Mouse (Mus musculus): ENCODE data around the gene Map4k4. TPM values are rescaled to one million over a fixed set of nuclear protein-coding genes. Genes with fewer than 3 reads are reported as not detected.

The Map4k4 gene
- total RNA-seq, 2 experiments from 2014 or later: 24.6 to 64.7 TPM

DNA sequence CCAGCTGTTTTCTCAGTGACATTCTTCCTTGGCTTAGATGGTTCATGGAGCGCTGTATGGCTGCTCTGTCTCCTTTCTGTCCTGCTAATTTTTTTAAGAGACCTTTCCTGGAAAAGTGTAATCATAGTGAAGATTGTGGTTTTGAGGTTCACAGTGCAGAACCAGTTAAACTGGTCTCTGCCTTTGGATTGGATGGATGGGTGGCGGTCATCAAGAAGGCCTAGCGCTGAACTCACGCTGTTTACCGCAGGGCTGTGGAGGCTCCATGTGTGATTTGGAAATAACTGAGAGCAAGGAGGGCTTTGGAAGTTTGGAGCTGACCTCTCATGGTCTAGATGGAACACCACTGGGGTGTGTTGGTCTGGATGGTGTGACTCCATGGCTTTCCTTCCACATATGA, 56.0 kb downstream of the Map4k4 start:
- no peak for ATAC-seq (replicated peaks; ENCODE audit: poor library complexity, severe bottlenecking)

DNA sequence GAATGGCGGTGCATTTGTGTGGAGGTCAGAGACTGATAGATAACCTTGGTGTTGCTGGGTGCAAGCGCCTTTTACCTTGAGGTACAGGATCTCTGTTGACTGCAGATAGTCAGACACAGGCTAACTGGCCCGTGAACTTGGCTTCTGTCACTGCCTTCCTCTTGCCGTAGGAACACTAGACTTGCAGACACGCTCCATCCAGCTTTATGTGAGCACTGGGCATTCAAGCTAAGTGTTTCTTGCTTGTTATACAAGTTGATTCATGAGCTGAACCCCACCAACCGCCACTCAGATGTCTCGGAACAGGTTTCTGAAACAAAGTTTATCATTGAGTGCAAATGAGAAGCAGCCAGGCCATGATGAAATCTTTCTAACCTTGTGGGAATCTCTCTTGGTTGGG, 57.3 kb downstream of the Map4k4 start:
- no peak for ATAC-seq (replicated peaks; ENCODE audit: poor library complexity, severe bottlenecking)

DNA sequence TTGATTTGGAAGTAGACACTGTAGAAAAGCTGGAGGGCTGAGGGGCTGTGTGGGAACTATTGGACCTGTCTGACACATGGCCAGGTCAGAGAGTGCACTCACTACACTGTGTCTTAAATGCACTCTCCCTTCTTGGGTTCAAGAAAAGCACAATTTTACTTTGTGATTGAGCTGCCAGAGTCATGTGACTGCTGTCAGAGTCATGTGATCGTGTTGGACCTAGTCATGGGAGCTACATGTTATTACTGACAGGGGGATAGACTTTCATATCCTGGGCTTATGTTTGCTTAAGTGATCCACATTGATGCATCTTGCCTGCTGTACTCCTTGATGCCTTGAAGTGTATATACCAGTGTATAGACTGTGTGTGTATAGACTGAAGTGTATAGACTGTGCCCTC, 59.9 kb downstream of the Map4k4 start:
- no peak for ATAC-seq (replicated peaks; ENCODE audit: poor library complexity, severe bottlenecking)

DNA sequence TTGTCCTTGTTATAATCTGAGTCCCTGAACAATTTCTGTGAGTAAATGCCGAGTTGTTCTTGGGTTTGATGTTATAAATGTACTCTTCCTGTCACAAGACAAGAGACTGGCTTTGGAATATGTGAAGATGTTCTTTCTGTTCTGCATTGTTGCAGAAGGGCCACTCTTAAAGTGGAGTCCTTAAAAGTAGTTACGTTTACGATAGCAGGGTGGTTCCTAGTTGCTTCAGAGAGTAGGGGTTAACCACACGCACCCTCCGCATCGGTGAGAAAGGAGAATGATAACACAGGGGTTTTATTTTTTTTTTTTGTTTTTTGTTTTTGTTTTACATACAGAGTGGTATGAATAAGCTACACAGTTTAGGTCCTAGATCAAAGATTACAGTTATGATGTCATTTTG, 60.4 kb downstream of the Map4k4 start:
- ATAC-seq (replicated peaks; ENCODE audit: poor library complexity, severe bottlenecking): peak; percentile 54

DNA sequence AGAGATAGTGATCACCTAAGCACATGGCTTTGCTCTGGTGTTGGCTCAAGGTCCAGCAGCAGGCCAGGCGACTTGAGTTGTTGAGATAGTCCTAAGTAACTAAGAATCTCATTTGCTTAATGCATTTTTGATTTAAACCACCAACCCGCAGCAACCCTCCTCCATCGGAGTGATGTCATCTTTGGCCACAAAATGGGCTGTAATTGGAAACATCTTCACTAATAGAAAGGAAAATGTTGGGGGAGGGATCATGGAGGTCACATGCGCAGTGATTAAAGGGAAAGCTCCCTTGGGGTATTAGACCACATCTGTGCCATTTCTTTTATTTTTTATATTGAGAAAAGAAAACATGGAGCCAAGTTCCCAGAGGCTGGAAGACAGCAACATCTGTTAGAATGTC, 61.6 kb downstream of the Map4k4 start:
- no peak for ATAC-seq (replicated peaks; ENCODE audit: poor library complexity, severe bottlenecking)

DNA sequence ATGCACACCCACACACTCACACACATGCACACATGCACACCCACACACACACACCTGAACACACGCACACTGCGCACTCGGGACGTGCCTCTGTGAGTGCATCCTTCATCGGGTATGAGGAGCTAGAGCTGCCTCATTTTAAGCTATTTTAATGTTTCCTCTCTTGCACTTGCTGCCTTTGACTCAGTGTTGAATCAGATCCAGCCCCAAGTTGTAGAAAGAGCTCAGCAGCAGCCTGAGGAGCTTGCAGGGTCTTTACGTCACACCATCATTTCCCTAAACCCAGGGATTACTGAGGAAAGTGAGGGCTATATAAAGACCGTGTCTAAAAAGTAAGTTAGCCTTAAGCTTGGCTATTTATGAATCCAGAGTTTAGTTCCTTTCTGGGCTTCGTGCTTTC, 62.1 kb downstream of the Map4k4 start:
- no peak for ATAC-seq (replicated peaks; ENCODE audit: poor library complexity, severe bottlenecking)

DNA sequence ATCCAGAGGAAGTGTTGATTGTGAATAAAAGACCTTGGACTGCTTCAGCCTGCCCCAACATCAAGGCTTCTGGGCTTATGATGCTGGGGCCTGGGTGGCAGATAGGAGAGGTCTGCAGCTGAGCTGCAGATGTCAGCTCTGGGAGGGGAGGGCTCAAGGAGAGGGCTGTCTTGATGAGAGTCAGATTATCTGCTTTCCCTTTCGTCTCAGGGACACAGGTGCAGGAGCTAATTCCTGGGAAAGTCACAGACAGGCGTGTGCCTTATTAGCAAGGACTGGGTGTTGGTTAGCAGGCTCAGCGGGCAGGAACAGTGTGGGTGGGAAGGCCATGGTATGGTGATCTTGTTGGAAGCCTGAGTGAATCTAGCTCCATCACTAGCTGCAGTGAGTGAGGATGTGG, 63.1 kb downstream of the Map4k4 start:
- no peak for ATAC-seq (replicated peaks; ENCODE audit: poor library complexity, severe bottlenecking)

DNA sequence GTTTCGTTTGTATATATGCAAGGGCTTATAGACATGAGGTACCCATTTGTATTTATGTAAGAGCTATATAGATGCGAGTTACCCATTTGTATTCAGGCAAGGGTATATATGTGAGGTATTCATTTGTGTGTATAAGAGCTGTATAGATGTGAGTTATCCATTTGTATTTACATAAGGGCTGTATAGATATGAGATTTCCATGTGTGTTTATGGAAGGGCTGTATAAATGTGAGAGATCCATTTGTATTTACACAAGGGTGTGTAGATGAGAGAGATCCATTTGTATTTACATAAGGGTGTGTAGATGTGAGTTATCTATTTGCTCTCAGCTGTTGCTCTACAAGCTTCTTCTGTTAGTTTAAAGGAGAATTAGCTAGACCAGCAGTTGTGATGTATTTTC, 63.7 kb downstream of the Map4k4 start:
- ATAC-seq (replicated peaks; ENCODE audit: poor library complexity, severe bottlenecking): no peak

DNA sequence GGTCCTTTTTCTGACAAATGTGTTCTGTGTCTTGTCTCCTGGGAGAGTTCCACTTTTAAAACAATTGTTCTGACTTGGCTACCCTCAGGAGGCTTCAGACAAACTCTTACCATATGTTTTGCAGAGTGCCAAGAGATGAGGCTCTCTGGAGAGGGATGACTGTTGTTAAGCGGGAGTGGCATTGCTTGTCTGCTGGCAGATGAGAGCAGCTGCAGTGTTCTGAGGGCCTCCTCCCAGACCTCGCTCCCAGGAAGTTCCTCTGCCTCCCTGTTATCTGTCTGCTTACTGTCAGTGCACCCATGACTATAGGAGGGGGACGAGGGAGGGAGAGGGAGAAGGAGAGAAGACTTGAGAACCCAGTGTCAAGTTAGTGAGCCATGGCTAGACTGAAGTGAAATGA, 64.7 kb downstream of the Map4k4 start:
- ATAC-seq (replicated peaks; ENCODE audit: poor library complexity, severe bottlenecking): no peak

DNA sequence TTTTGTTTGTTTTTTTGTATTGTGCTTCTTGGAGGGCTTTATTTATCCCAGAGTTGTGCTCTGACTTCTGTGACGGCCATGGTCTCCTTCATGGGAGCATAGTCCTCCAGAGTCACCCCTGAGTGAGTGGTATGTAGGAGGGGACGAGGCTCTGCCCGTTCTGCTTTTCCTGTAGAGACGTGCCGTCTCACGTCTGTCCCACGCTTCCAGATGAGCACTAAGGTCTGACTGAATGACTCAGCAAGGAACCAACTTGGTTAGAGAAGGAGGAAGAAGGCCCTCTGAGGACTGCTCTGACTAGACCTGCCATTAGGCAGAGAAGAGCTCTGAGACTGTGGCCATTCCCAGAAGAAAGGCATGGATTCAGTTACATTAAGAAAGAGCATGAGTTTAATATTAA, 68.3 kb downstream of the Map4k4 start:
- ATAC-seq (replicated peaks; ENCODE audit: poor library complexity, severe bottlenecking): peak; percentile 92

DNA sequence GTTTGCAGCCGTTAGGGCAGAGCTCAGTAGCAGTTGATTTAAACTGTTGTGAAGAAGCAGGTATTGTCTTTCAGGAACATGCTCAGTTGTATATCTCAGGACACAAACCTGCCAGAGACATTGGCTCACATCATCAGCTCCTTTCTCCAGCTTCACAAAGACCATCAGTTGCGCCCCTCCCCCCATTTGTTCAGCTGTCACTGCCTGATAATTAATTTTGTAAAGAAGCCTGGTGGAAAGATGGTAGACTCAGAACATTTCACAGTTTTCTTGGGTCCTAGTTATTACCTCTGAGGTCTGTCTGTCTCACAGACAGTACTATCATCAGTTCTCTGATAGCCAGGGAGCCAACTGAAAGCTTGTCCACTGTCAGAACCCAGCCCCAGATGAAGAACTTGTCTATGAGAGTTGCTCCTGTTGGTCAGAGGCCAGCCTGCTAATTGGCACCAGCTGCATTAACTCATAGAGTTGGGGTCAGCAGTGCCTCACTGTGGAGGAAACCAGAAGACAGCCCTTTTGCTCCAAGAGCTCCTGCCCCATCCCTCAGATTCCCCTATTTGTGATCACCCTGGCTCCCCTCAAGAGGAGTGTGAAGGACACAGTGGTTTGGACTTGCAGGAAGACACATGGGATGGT, 69.2 kb downstream of the Map4k4 start:
- no peak for ATAC-seq (replicated peaks; ENCODE audit: poor library complexity, severe bottlenecking)

DNA sequence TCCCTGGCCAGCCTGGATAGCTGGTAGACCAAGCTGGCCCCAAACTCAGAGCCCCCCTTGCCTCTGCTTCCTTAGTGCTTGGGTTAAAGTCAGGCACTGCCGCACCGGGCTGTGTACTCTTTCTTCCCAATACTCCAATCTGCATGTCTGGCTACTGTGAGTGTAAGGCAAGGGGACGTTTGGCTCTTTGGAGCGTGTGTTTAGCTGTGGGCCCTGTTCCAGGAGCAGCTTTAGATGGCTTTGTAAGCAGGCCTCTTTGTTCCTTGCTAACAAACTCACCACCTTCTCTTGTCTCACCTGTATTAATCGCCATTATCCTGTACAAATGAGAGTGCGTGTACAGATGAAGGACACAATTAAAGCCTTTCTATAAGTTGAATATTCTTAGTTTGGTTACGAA, 71.7 kb downstream of the Map4k4 start:
- no peak for ATAC-seq (replicated peaks; ENCODE audit: poor library complexity, severe bottlenecking)

DNA sequence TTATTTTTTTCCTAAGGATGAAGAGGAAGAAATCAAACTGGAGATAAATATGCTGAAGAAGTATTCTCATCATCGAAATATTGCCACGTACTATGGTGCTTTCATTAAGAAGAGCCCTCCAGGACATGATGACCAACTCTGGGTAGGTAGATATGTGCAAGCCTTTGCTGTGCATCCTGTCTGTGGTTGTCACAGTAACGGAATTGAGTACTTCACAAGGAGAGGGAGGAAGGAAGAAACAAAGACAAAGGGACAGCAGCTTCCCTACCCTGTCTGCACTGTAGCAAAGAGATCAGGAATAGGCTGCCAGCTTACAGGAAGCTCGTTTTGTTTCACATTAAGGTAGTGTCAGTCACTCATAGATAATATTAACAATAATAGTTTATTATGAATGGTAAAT, 73.2 kb downstream of the Map4k4 start:
- peak; percentile 36 for ATAC-seq (replicated peaks; ENCODE audit: poor library complexity, severe bottlenecking)

DNA sequence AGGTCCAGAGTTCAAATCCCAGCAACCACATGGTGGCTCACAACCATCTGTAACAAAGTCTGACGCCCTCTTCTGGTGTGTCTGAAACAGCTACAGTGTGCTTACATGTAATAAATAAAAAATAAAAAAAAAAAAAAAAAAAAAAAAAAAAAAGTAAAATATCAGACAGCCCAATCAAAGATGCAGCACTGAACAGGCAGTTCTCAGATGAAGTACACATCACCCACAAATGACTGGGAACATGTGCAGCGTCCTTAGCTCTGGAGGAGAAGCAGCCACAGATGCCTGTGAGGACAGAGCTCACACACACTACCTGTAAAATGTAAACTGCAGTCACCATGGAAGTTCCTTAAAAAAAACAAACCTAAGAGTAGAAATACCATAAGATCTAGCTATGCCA, 74.3 kb downstream of the Map4k4 start:
- no peak for ATAC-seq (replicated peaks; ENCODE audit: poor library complexity, severe bottlenecking)

DNA sequence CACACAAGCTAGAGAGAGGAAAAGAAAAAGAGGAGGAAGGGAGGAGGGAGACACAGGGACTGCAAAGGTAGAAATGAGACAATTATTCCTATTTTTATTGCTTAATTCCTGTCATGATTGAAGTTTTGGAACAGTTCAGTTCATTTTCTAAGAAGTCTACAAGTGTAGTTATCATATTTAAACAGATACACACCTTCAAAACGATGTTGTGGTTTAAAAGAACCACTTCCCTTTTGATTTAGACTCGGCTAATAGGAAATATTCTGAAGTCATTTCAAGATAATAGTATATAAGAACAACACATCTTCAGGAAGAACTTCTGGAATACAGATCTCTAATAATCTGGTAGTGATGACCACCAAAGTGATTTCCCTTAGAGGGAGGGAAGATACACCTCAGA, 75.4 kb downstream of the Map4k4 start:
- no peak for ATAC-seq (replicated peaks; ENCODE audit: poor library complexity, severe bottlenecking)

DNA sequence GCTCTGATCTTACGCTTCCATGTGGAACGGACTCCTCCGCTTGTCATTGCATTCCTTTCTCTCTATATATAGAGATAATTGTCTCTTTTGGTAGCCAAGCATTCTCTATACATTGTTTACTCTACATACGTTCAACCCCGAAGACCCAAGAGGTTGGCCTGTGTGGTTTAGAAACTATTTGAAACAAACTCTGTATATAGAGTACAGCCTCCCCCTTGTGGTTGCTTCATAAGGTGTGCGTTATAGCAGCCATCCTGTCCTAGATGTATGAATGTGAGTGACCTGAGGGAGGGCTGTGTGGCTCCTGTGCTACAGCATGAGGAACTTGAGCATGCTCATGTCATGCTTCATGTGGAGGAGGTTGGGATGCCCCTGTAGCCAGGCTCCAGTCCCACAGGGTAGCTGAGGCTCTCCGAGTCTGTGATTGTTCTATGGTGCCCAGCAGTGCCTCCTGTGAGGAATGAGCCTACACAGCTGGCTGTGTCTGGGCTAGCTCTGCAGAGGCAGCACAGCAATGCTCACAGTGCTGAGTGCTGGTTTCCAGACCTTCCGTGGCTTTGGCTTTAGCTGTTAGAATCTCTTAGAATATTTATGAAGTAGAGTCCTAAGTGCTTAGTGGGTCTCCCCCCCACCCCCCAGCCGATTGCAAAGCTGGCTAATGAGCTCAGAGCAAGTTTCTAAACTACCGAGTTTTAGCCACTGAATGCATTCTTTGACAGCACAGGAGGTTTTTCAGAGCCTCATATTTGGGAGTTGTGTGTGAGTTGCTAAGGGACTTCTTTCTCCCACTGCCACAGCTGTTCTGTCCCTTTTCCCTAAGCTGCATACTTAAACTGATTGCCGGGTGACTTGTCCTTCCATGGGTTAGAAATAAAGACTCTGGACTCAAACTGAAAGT, 76.4 kb downstream of the Map4k4 start:
- ATAC-seq (replicated peaks; ENCODE audit: poor library complexity, severe bottlenecking): peak; percentile 27

DNA sequence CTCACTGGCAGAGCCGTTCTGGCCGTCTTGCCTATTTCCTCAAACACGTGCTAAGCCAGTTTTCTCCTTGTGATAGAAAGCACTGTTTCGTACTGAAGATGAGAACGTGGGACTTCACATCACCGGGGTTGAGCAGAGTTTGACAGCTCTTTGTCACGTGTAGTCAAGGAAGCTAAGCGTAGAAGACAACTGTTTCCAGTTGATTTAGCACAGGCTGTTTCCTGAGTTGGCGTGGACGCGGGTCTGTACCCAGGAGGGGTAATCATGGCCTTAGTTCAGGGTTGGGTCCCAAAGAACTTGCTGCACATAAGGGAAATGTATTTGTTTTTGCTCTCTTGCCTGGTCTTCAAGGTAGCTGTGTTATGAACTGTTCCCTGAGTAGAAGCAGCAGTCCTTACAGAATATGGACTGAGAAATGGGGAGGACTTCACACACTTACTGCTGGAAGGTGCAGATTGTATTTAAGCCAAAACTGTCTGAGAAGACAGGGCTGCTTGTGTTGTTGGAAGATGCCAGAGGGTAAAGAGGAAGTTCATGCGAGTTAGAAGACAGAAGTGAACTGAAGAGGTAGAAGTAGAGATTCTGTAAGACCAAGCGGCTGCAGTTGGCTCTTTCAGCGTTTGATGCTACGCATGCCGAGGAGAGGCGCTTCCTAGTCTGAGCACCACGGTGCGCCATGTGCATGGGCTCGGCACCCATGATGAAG, 78.2 kb downstream of the Map4k4 start:
- peak; percentile 31; the same call in 1 of the 2 replicates for ATAC-seq (replicated peaks; ENCODE audit: poor library complexity, severe bottlenecking)

DNA sequence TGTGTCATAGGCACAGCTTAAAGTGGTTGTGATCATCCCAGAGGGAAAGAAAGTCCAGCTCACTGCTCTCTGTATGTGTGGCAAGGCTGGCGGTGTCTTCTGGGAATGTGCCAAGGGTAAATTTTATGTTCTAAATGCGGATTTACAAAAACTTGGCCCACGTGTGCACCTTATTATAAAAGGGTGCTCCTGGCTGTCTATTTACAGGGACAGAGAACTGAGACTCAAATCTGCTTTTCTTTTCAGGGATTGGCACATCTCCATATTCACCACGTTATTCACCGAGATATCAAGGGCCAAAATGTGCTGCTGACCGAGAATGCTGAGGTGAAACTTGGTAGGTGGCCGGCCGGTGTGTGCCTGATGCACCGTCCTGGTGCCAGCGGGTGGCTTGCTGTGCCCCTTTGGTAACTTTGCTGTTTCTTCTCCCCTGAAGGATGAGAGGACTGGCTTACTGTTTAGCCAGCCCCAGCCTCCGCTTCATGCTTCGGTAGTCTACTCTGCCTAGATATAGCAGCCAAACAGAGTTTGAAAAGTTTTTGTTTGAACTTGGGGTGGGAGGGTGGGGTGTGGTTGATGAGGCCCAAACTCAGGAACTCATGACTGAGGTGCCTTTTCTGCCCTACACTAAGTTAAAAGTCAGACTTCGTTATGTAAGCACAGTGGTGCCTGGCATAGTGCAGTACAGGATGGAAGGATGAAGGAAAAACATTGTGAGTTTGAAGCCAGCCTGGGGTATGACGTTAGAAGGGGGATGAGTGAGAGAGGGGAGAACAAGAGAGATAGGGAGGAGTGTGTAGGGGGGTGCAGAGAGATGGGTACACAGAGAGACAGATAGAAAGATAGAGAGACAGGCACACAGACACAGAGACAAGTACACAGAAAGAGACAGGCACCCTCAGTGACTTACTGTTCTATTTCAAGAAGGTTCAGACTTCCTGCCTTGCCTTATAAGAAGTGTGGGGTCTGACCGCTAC, 79.9 kb downstream of the Map4k4 start:
- no peak for ATAC-seq (replicated peaks; ENCODE audit: poor library complexity, severe bottlenecking)

DNA sequence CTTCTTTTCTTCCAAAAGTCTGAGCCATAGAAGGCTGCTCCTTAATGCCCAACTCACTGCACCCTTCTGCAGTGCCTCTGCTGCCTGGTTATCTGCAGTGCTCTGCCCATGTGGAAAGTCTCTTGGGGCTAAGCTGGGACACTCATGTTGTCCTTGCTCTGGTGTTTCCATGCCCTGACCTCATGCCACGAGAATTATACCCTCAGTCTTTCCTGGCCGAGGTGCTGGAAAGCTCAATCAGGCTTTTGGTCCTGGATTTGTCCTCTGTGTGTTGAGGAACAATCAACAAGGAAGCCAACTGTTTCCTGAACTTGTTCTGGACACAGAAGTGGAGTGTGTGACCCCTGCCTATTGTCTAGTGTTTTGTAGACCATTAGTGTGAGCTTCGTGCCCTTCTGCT, 81.3 kb downstream of the Map4k4 start:
- ATAC-seq (replicated peaks; ENCODE audit: poor library complexity, severe bottlenecking): no peak
